Comparison of ENCODE assay signal across 14 mouse cellular contexts in the genomic region with DNA sequence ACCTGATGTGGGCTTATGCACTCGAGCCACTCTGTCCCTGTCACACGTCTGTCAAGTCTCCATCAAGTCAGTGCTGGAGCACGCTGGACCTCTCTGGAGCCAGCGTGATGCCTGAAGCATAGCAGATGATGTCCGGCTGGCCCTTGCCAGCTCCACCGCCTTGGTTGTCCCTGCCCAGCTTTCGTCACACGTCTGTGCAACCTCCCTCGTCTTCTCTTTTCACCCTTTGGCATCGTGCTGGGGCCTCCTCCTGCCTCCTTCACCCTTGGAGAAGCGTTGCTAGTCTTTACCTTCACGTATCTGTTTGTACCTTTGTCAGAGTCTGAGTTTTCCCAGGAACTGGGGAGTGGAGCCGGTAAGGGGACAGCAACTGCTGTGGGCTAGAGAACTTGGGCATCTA. TPM values are rescaled to one million over a fixed set of nuclear protein-coding genes. Genes with fewer than 3 reads are reported as not detected.
DNase-seq lines count a peak whose midpoint lies in the region; ATAC-seq and TF ChIP-seq lines count a peak whose summit lies in the region.
"Had no signal": no experiment of that assay in that cellular context is flagged by ENCODE, and none has a peak within 500 bp of the region (broad histone marks: within the 10 kb centered on the region; RNA-seq: fewer than 3 reads in every experiment).

No protein-coding gene starts in this region.

- H3K4me3 ChIP-seq in hindbrain, embryonic 10.5 days: no peak overlapping the region
- H3K4me3 ChIP-seq in hindbrain, embryonic 12.5 days: no peak overlapping the region
- H3K4me3 ChIP-seq in midbrain, embryonic 13.5 days (replicated peaks): no peak overlapping the region
- H3K4me3 ChIP-seq in layer of hippocampus, adult 2 months: no peak overlapping the region

- H3K27ac ChIP-seq in hindbrain, embryonic 10.5 days: 0 out of 2 replicates have a peak overlapping the region, but pooled peaks have one; percentile 23
- no peak overlapping the region for H3K27ac ChIP-seq in hindbrain, embryonic 12.5 days
- peak overlapping the region; percentile 48 for H3K27ac ChIP-seq in midbrain, embryonic 13.5 days
- H3K27ac ChIP-seq in layer of hippocampus, adult 2 months: no peak overlapping the region

- TF ChIP-seq CTCF in layer of hippocampus, adult 2 months (conservative IDR thresholded peaks at IDR 0.05): no peak

- peaks cover 31% of the 10 kb centered on the region for H3K4me1 ChIP-seq in hindbrain, embryonic 10.5 days (replicated peaks)
- H3K4me1 ChIP-seq in hindbrain, embryonic 12.5 days: peaks cover 23% of the 10 kb centered on the region
- H3K4me1 ChIP-seq in midbrain, embryonic 13.5 days (replicated peaks): peaks cover 30% of the 10 kb centered on the region

- ATAC-seq in hindbrain, embryonic 12.5 days (ENCODE audit: low FRiP score): no peak
- ATAC-seq in midbrain, embryonic 13.5 days: no peak

- peaks cover 32% of the 10 kb centered on the region for H3K27me3 ChIP-seq in hindbrain, embryonic 10.5 days (ENCODE audit: insufficient read depth, poor library complexity, severe bottlenecking)
- peaks cover 11% of the 10 kb centered on the region; the same call in 1 of the 2 replicates for H3K27me3 ChIP-seq in hindbrain, embryonic 12.5 days
- peaks cover 13% of the 10 kb centered on the region for H3K27me3 ChIP-seq in midbrain, embryonic 13.5 days

- 75% methylated on average over 13 of the region's 13 CpGs for WGBS in hindbrain, embryonic 10.5 days
- 72% methylated on average over 13 of the region's 13 CpGs for WGBS in hindbrain, embryonic 12.5 days
- 76% methylated on average over 13 of the region's 13 CpGs for WGBS in midbrain, embryonic 13.5 days

- no peaks in the 10 kb centered on the region for H3K9me3 ChIP-seq in hindbrain, embryonic 10.5 days
- H3K9me3 ChIP-seq in hindbrain, embryonic 12.5 days (replicated peaks): 0 out of 2 replicates have a peak, but pooled peaks cover 3% of the 10 kb centered on the region
- no peaks in the 10 kb centered on the region for H3K9me3 ChIP-seq in midbrain, embryonic 13.5 days

- peaks cover 5% of the 10 kb centered on the region for H3K36me3 ChIP-seq in hindbrain, embryonic 10.5 days
- no peaks in the 10 kb centered on the region for H3K36me3 ChIP-seq in hindbrain, embryonic 12.5 days
- H3K36me3 ChIP-seq in midbrain, embryonic 13.5 days: no peaks in the 10 kb centered on the region

- no peak overlapping the region for H3K9ac ChIP-seq in hindbrain, embryonic 12.5 days
- no peak overlapping the region for H3K9ac ChIP-seq in midbrain, embryonic 13.5 days (replicated peaks)

- no peak overlapping the region for H3K4me2 ChIP-seq in hindbrain, embryonic 12.5 days (replicated peaks)
- H3K4me2 ChIP-seq in midbrain, embryonic 13.5 days (replicated peaks): no peak overlapping the region; the same call in 1 of the 2 replicates

- DNase-seq in cerebellum, adult 9-11 months: peak; percentile 26
- DNase-seq in cerebellum, adult 11-12 months: no peak
- DNase-seq in hindbrain, embryonic 10.5 days (ENCODE audit: low spot score): no peak
- DNase-seq in cerebellum, postnatal 25 days: peak; percentile 23 to 34
- DNase-seq in right cerebral cortex, postnatal 10 days (ENCODE audit: low spot score in 2 of 2): no peak
- no peak for DNase-seq in layer of hippocampus, adult 2 months (ENCODE audit: low spot score in 2 of 2)
- DNase-seq: right cerebral cortex, postnatal 4 days had no signal

RNA-seq across cellular contexts. Expression of a gene that starts 13.1 kb away (rescaled TPM):
- 0.35 and 0.90 TPM in 2 replicates for polyA plus RNA-seq in hindbrain, embryonic 10.5 days (2016; fragmentation: Nextera tagmentation; extraction: Ambion mirVana)
- 1.3 and 2.8 TPM in 2 replicates for polyA plus RNA-seq in hindbrain, embryonic 12.5 days (2016; fragmentation: Nextera tagmentation; extraction: Ambion mirVana)
- polyA plus RNA-seq in midbrain, embryonic 13.5 days (2015; fragmentation: Nextera tagmentation; extraction: Ambion mirVana): 0.71 and 0.99 TPM in 2 replicates
- total RNA-seq in layer of hippocampus, adult 2 months (2021): under 1 TPM in 1 of 2 experiments, not detected in 1; 0.26 TPM
- total RNA-seq: granulocyte monocyte progenitor cell, adult 5-6 weeks; MEL had no signal
- polyA plus RNA-seq: limb, embryonic 11.5 days; testis, adult 2 months had no signal

RNA-seq across cellular contexts. Expression of a gene that starts 23.7 kb away (rescaled TPM):
- polyA plus RNA-seq in hindbrain, embryonic 10.5 days (2016; fragmentation: Nextera tagmentation; extraction: Ambion mirVana): 0.46 and 1.6 TPM in 2 replicates
- 2.4 and 2.7 TPM in 2 replicates for polyA plus RNA-seq in hindbrain, embryonic 12.5 days (2016; fragmentation: Nextera tagmentation; extraction: Ambion mirVana)
- 0.79 and 1.1 TPM in 2 replicates for polyA plus RNA-seq in midbrain, embryonic 13.5 days (2015; fragmentation: Nextera tagmentation; extraction: Ambion mirVana)
- total RNA-seq in layer of hippocampus, adult 2 months (2021): not detected
- total RNA-seq: granulocyte monocyte progenitor cell, adult 5-6 weeks; MEL had no signal
- polyA plus RNA-seq: limb, embryonic 11.5 days had no signal

RNA-seq across cellular contexts. Expression of a gene that starts 35.4 kb away (rescaled TPM):
- polyA plus RNA-seq in hindbrain, embryonic 10.5 days (2016; fragmentation: Nextera tagmentation; extraction: Ambion mirVana): not detected in 2 replicates
- polyA plus RNA-seq in hindbrain, embryonic 12.5 days (2016; fragmentation: Nextera tagmentation; extraction: Ambion mirVana): not detected in 2 replicates
- polyA plus RNA-seq in midbrain, embryonic 13.5 days (2015; fragmentation: Nextera tagmentation; extraction: Ambion mirVana): not detected in 2 replicates
- total RNA-seq in layer of hippocampus, adult 2 months (2021): not detected
- total RNA-seq: granulocyte monocyte progenitor cell, adult 5-6 weeks; MEL had no signal
- polyA plus RNA-seq: limb, embryonic 11.5 days; neural tube, embryonic 14.5 days had no signal

RNA-seq across cellular contexts. Expression of a gene that starts 37.2 kb away (rescaled TPM):
- polyA plus RNA-seq in hindbrain, embryonic 10.5 days (2016; fragmentation: Nextera tagmentation; extraction: Ambion mirVana): 193 and 219 TPM in 2 replicates
- 177 and 185 TPM in 2 replicates for polyA plus RNA-seq in hindbrain, embryonic 12.5 days (2016; fragmentation: Nextera tagmentation; extraction: Ambion mirVana)
- polyA plus RNA-seq in midbrain, embryonic 13.5 days (2015; fragmentation: Nextera tagmentation; extraction: Ambion mirVana): 118 and 125 TPM in 2 replicates
- total RNA-seq in layer of hippocampus, adult 2 months (2021): 1 to 10 TPM; 5.0 to 5.2 TPM

RNA-seq across cellular contexts. Expression of a gene that starts 55.9 kb away (rescaled TPM):
- polyA plus RNA-seq in hindbrain, embryonic 10.5 days (2016; fragmentation: Nextera tagmentation; extraction: Ambion mirVana): 12.6 and 29.0 TPM in 2 replicates
- polyA plus RNA-seq in hindbrain, embryonic 12.5 days (2016; fragmentation: Nextera tagmentation; extraction: Ambion mirVana): 48.6 and 61.6 TPM in 2 replicates
- polyA plus RNA-seq in midbrain, embryonic 13.5 days (2015; fragmentation: Nextera tagmentation; extraction: Ambion mirVana): 48.0 and 54.5 TPM in 2 replicates
- total RNA-seq in layer of hippocampus, adult 2 months (2021): 10 to 100 TPM; 33.9 to 37.3 TPM
- total RNA-seq: granulocyte monocyte progenitor cell, adult 5-6 weeks had no signal

Comparison
In these comparisons a context has a peak if more than half of its experiments do, and no peak if none do; other contexts are left out.
1. DNase-seq: peak in cerebellum, adult 9-11 months (single experiment) and cerebellum, postnatal 25 days (2 of 2); none in cerebellum, adult 11-12 months (single experiment), hindbrain, embryonic 10.5 days (single experiment), right cerebral cortex, postnatal 10 days (0 of 2) and layer of hippocampus, adult 2 months (0 of 2).
2. H3K27ac ChIP-seq: peak in hindbrain, embryonic 10.5 days (single experiment) and midbrain, embryonic 13.5 days (single experiment); none in hindbrain, embryonic 12.5 days (single experiment) and layer of hippocampus, adult 2 months (single experiment).